Mouse (Mus musculus) heart, postnatal 14 days (tissue): ENCODE results near the gene Dynll1. TPM values are rescaled to one million over a fixed set of nuclear protein-coding genes. Genes with fewer than 3 reads are reported as not detected.
A peak's percentile ranks its signal among the peaks of the same experiment; 100 is the strongest.

Experiments
- DNase-seq, 2 experiments: peaks; one replicate each; pipeline ENCODE4 v3.0.0; 2021 to 2022
- intact Hi-C: fragments of 180-260 bp; cut with DNase I; formaldehyde crosslinking; loops from one replicate; pipeline ENCODE4 v1.15.1; 2025
- long read RNA-seq, 2 experiments: library from polyadenylated mRNA; stranded (forward); transcript quantifications; one replicate each; pipeline ENCODE4 v2.0.0; 2021
- total RNA-seq, 2 experiments: library from RNA; stranded (reverse); gene quantifications; 2 replicates each; pipeline ENCODE4 v1.2.3; 2021

The Dynll1 gene
- total RNA-seq, result 100 to 1,000 TPM; 135 to 185 TPM
- long read RNA-seq, experiment 1, transcript Dynll1-201 (3 exons, 2,030 nt), result major isoform, 40 of 43 reads
- long read RNA-seq, experiment 1, partial matches to known transcripts, result 0 of 43 reads
- long read RNA-seq, experiment 1, other reads (novel, unspliced or antisense), result 1 of 43 reads
- long read RNA-seq, experiment 2, transcript Dynll1-201 (3 exons, 2,030 nt), result major isoform, 26 of 27 reads
- long read RNA-seq, experiment 2, partial matches to known transcripts, result 0 of 27 reads
- long read RNA-seq, experiment 2, other reads (novel, unspliced or antisense), result 1 of 27 reads

GRCm38 (mm10) chr5:115300792-115301614 lies at the start of gene Dynll1:
TSS of gene Dynll1 (minus strand) at chr5:115300999.
- peak; percentile 100 for DNase-seq
- intact Hi-C loops, result loop anchor here (2.0 kb wide), 3 partner anchors 20 to 40 kb away; partner anchors contain the start of genes Gatc, Srsf9 and Triap1

- no peak for DNase-seq
- intact Hi-C loops, result loop anchor here (5.0 to 10.0 kb wide), 2 partner anchors 224 to 283 kb away; partner anchors contain the start of gene Rab35
Measured at GRCm38 (mm10) chr5:115349225-115349555, 48.4 kb upstream of the Dynll1 start.

GRCm38 (mm10) chr5:115348546-115349224 lies 47.9 kb upstream of the Dynll1 start, which contains the start of gene Cox6a1:
TSS of gene Cox6a1 (minus strand) at chr5:115348981.
- intact Hi-C loops, result loop anchor here (5.0 to 10.0 kb wide), 2 partner anchors 224 to 284 kb away; partner anchors contain the start of gene Rab35
- DNase-seq, result peak; percentile 98 to 99

GRCm38 (mm10) chr5:115347564-115347963 lies 46.8 kb upstream of the Dynll1 start:
- peak; percentile 85 to 87 for DNase-seq
- intact Hi-C loops, result loop anchor here (2.0 to 10.0 kb wide), 3 partner anchors 45 to 285 kb away; partner anchors contain the start of gene Rab35

- no peak for DNase-seq
- intact Hi-C loops, result loop anchor here (2.0 to 10.0 kb wide), 3 partner anchors 41 to 217 kb away; partner anchors contain the start of gene Dynll1
Measured at GRCm38 (mm10) chr5:115341314-115342165, 40.7 kb upstream of the Dynll1 start.

- peak; percentile 90 to 91 for DNase-seq
- intact Hi-C loops, result loop anchor here (2.0 to 10.0 kb wide), 2 partner anchors 40 to 216 kb away; partner anchors contain the start of gene Dynll1
Measured at GRCm38 (mm10) chr5:115340577-115341313, 39.9 kb upstream of the Dynll1 start, which contains the start of the genes Gatc and Triap1. TSS of gene Gatc (minus strand) at chr5:115341178. TSS of gene Triap1 (plus strand) at chr5:115341225.

- DNase-seq, result no peak
- intact Hi-C loops, result loop anchor here (2.0 to 10.0 kb wide), 2 partner anchors 39 to 215 kb away; partner anchors contain the start of gene Dynll1
Measured at GRCm38 (mm10) chr5:115340007-115340406, 39.2 kb upstream of the Dynll1 start.

GRCm38 (mm10) chr5:115333626-115334025 lies 32.8 kb upstream of the Dynll1 start:
- DNase-seq, result no peak

GRCm38 (mm10) chr5:115330955-115331354 lies 30.2 kb upstream of the Dynll1 start:
- intact Hi-C loops, result no loop called here
- DNase-seq, result no peak

More at GRCm38 (mm10) chr5:115333626-115334025, 32.8 kb upstream of the Dynll1 start:
- intact Hi-C loops, result no loop called here

- DNase-seq, result peak in 1 of 2 experiments; percentile 36
- intact Hi-C loops, result loop anchor here (2.0 kb wide), 1 partner anchor 27 kb away; the partner anchor contains the start of gene Dynll1
Measured at GRCm38 (mm10) chr5:115327610-115328548, 27.1 kb upstream of the Dynll1 start.

GRCm38 (mm10) chr5:115326875-115327609 lies 26.2 kb upstream of the Dynll1 start, which contains the start of gene Srsf9:
TSS of gene Srsf9 (plus strand) at chr5:115327177.
- DNase-seq, result peak; percentile 98 to 99
- intact Hi-C loops, result loop anchor here (2.0 kb wide), 1 partner anchor 26 kb away; the partner anchor contains the start of gene Dynll1

GRCm38 (mm10) chr5:115326256-115326831 lies 25.5 kb upstream of the Dynll1 start:
- intact Hi-C loops, result loop anchor here (2.0 kb wide), 1 partner anchor 26 kb away; the partner anchor contains the start of gene Dynll1
- DNase-seq, result no peak

- intact Hi-C loops, result no loop called here
- DNase-seq, result peak; percentile 68 to 72
Measured at GRCm38 (mm10) chr5:115319004-115319940, 18.5 kb upstream of the Dynll1 start.

- intact Hi-C loops, result no loop called here
- DNase-seq, result peak in 1 of 2 experiments; percentile 25
Measured at GRCm38 (mm10) chr5:115317645-115318328, 17.0 kb upstream of the Dynll1 start.
